Mouse (Mus musculus) forebrain, embryonic 16.5 days (tissue): ENCODE data around the gene Camk1d. TPM values are rescaled to one million over a fixed set of nuclear protein-coding genes. Genes with fewer than 3 reads are reported as not detected.

Experiments
- ATAC-seq: fragments of 200-750 bp; cut with Nextera tagmentation; 2 replicates; pipeline ENCODE4 v1.8.0; 2017; ENCODE audit warnings: mild to moderate bottlenecking, moderate library complexity
- H3K27ac ChIP-seq: fragments of 300-500 bp; sonication (generic); 2 replicates; pipeline ENCODE4 v1.5.1; 2014; ENCODE audit warnings: low read length, control low read depth
- H3K27me3 ChIP-seq: fragments of 300-500 bp; sonication (generic); replicated peaks from 2 replicates; pipeline ENCODE4 v1.6.1; 2014; ENCODE audit warnings: low read length; ENCODE audit not compliant: control insufficient read depth, insufficient read depth
- H3K36me3 ChIP-seq: fragments of 300-500 bp; sonication (generic); 2 replicates; pipeline ENCODE4 v1.6.1; 2014; ENCODE audit not compliant: control insufficient read depth, insufficient read depth
- H3K4me1 ChIP-seq: fragments of 300-500 bp; sonication (generic); replicated peaks from 2 replicates; pipeline ENCODE4 v1.6.1; 2014; ENCODE audit warnings: low read length; ENCODE audit not compliant: control insufficient read depth, insufficient read depth
- H3K4me2 ChIP-seq: fragments of 300-500 bp; sonication (generic); 2 replicates; pipeline ENCODE4 v1.6.1; 2014; ENCODE audit warnings: mild to moderate bottlenecking, low read length, control low read depth
- H3K4me3 ChIP-seq: fragments of 300-500 bp; sonication (generic); replicated peaks from 2 replicates; pipeline ENCODE4 v1.5.1; 2014; ENCODE audit warnings: mild to moderate bottlenecking, low read length, control low read depth
- H3K9ac ChIP-seq: fragments of 300-500 bp; sonication (generic); replicated peaks from 2 replicates; pipeline ENCODE4 v1.6.1; 2014; ENCODE audit warnings: low read depth, low read length, control low read depth
- H3K9me3 ChIP-seq: fragments of 300-500 bp; sonication (generic); 2 replicates; pipeline ENCODE4 v1.6.1; 2016; ENCODE audit warnings: low read length; ENCODE audit not compliant: control insufficient read depth
- WGBS: fragments of 180-500 bp; shearing (Covaris S2); extraction: QIAGEN DNeasy Blood & Tissue Kit; methylation state at CpG from one replicate; pipeline ENCODE4 v1.1.7; 2014; 5-methylcytosine and 5-hydroxymethylcytosine counted together
- polyA plus RNA-seq: library from polyadenylated mRNA; unstranded; fragments of >200 nt; fragmentation: Nextera tagmentation; extraction: Ambion mirVana; gene quantifications from 2 replicates; pipeline ENCODE4 v1.2.1, GENCODE M21; 2015

Gene Camk1d
- polyA plus RNA-seq, 1 experiment from 2014 or later = 10.6 TPM

- 74% methylated on average over 3 of the region's 3 CpGs for WGBS
- Histone ChIP-seq H3K27me3 (no peaks in the 10 kb centered on the region), H3K36me3 (no peaks in the 10 kb centered on the region), H3K4me2 (no peak overlapping the region), H3K9ac (no peak overlapping the region), H3K9me3 (no peaks in the 10 kb centered on the region), H3K27ac (no peak overlapping the region), H3K4me1 (no peaks in the 10 kb centered on the region), H3K4me3 (no peak overlapping the region)
- no peak for ATAC-seq
These were observed 56.3 kb downstream of the Camk1d start for GRCm38 (mm10) chr2:5658000-5658399.

- Histone ChIP-seq H3K27me3 (no peaks in the 10 kb centered on the region), H3K4me1 (peaks cover 2% of the 10 kb centered on the region; the same call in 1 of the 2 replicates), H3K4me2 (no peak overlapping the region), H3K9ac (no peak overlapping the region), H3K36me3 (no peaks in the 10 kb centered on the region), H3K4me3 (no peak overlapping the region), H3K27ac (no peak overlapping the region), H3K9me3 (no peaks in the 10 kb centered on the region)
- ATAC-seq = no peak
- 78% methylated on average over 3 of the region's 3 CpGs for WGBS
These were observed 58.0 kb downstream of the Camk1d start for GRCm38 (mm10) chr2:5656326-5656725.

- H3K4me3 ChIP-seq = no peak overlapping the region
- H3K36me3 ChIP-seq = no peaks in the 10 kb centered on the region
- H3K27ac ChIP-seq = no peak overlapping the region
- H3K9ac ChIP-seq = no peak overlapping the region
- WGBS = 79% methylated on average over 6 of the region's 6 CpGs
- no peaks in the 10 kb centered on the region for H3K27me3 ChIP-seq
- no peak for ATAC-seq
- H3K9me3 ChIP-seq = no peaks in the 10 kb centered on the region
- no peak overlapping the region for H3K4me2 ChIP-seq
- H3K4me1 ChIP-seq = peaks cover 2% of the 10 kb centered on the region; the same call in 1 of the 2 replicates
These were observed 62.2 kb downstream of the Camk1d start for GRCm38 (mm10) chr2:5652071-5652470.

DNA sequence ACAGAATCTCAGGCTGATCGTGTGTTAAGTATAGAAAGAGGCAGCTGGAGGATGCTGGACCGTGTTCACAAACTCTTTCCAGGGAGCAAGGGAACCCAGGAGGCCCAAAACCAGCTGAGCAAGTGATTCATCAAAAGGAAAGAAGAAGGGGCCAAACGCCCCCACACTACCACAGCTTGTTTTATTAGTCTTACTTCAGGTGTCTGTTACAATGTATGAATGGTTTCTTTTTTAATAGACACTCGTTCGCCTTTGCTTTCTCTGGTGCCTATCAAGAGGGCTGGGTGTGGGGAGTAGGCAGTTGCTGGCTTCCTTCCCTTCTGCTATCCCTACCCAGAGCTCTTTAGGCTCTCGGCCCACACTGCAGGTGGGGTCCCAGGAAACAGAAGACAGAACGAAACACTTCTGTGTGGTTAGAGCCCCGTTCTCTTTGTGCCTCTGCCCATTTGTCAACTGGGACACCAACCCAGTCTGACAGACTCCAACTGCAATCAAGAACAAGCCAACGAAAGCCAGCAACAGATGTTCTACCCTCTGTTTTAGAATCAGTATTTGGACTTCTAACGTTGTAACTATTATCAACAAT lies 62.9 kb downstream of the Camk1d start:
- H3K4me2 ChIP-seq = no peak overlapping the region
- H3K27ac ChIP-seq = no peak overlapping the region
- ATAC-seq = no peak
- no peaks in the 10 kb centered on the region for H3K36me3 ChIP-seq
- H3K9me3 ChIP-seq = no peaks in the 10 kb centered on the region
- H3K27me3 ChIP-seq = no peaks in the 10 kb centered on the region
- peaks cover 2% of the 10 kb centered on the region; the same call in 1 of the 2 replicates for H3K4me1 ChIP-seq
- H3K4me3 ChIP-seq = no peak overlapping the region
- H3K9ac ChIP-seq = no peak overlapping the region
- WGBS = 76% methylated on average over 10 of the region's 10 CpGs

DNA sequence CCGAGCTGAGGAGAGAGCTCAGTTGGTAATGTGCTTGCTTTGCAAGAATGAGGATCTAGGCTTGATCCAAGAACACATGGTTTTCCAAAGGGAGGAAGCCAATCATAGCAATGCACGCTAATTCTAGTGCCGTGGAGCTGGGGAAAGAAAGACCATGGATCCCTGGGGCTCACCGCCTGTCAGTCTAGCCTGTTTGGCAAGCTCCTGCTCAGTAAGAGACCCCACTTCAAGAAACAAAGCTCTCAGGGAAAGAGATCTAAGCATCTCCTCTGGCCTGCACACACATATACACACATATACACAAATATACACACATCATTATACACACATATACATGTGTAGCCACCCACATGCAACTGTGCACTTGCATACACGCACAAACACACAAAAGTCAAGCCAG lies 65.1 kb downstream of the Camk1d start:
- 78% methylated on average over 5 of the region's 5 CpGs for WGBS

DNA sequence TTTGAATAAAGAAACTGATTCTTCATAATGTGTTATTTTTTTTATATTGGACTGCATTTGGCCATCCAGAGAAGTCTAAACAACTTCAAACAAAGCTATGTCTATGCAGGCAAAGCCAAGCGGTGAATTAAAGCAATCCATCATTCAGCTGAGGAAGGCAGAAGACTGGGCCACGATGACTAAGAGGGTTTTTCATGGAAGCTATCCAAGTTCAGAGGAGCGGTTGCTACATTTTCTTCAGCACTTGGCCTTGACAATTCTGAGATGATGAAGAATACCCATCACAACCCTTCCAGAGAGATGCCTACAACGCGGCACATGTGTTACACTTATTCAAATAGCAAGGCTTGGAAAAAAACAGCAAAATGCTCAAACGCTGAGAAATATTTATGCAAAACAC lies 65.6 kb downstream of the Camk1d start:
- peaks cover 2% of the 10 kb centered on the region; the same call in 1 of the 2 replicates for H3K4me1 ChIP-seq
- 72% methylated on average over 6 of the region's 6 CpGs for WGBS
- H3K27me3 ChIP-seq = no peaks in the 10 kb centered on the region
- no peak for ATAC-seq
- H3K4me2 ChIP-seq = no peak overlapping the region
- no peak overlapping the region for H3K27ac ChIP-seq
- no peaks in the 10 kb centered on the region for H3K9me3 ChIP-seq
- H3K4me3 ChIP-seq = no peak overlapping the region
- H3K9ac ChIP-seq = no peak overlapping the region
- H3K36me3 ChIP-seq = no peaks in the 10 kb centered on the region

More for the DNA sequence above, 65.1 kb downstream of the Camk1d start:
- no peaks in the 10 kb centered on the region for H3K36me3 ChIP-seq
- H3K4me2 ChIP-seq = no peak overlapping the region
- no peaks in the 10 kb centered on the region for H3K27me3 ChIP-seq
- no peaks in the 10 kb centered on the region for H3K9me3 ChIP-seq
- ATAC-seq = no peak
- no peak overlapping the region for H3K4me3 ChIP-seq
- H3K4me1 ChIP-seq = peaks cover 2% of the 10 kb centered on the region; the same call in 1 of the 2 replicates
- H3K9ac ChIP-seq = no peak overlapping the region
- no peak overlapping the region for H3K27ac ChIP-seq

DNA sequence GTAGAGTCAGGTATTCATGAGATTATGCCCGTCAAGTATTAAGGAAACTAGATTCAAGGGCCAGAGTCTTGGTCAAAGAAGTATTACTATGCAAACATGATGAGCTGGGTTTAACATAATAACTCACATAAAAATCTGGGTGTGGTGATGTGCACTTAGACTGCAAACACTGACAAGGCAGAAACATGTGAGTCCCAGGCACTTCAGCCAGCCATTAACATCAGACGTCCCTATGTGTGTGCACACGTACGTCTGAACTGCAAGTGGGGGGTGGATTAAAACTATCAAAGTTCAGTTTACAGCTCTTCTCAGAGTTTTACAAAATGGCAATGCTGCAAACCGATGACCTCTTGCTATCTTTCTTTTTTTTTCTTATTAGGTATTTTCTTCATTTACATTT lies 68.0 kb downstream of the Camk1d start:
- WGBS = 87% methylated on average over 5 of the region's 5 CpGs

GRCm38 (mm10) chr2:5645584-5645983 lies 68.7 kb downstream of the Camk1d start:
- Histone ChIP-seq H3K9me3 (no peaks in the 10 kb centered on the region), H3K36me3 (no peaks in the 10 kb centered on the region), H3K9ac (no peak overlapping the region), H3K4me3 (no peak overlapping the region), H3K4me2 (no peak overlapping the region), H3K27ac (no peak overlapping the region), H3K4me1 (no peaks in the 10 kb centered on the region; the same call in 1 of the 2 replicates), H3K27me3 (no peaks in the 10 kb centered on the region)
- 74% methylated on average over 2 of the region's 2 CpGs for WGBS
- ATAC-seq = no peak

More for the DNA sequence above, 68.0 kb downstream of the Camk1d start:
- Histone ChIP-seq H3K9ac (no peak overlapping the region), H3K27ac (no peak overlapping the region), H3K9me3 (no peaks in the 10 kb centered on the region), H3K4me2 (no peak overlapping the region), H3K36me3 (no peaks in the 10 kb centered on the region), H3K4me1 (no peaks in the 10 kb centered on the region; the same call in 1 of the 2 replicates), H3K27me3 (no peaks in the 10 kb centered on the region), H3K4me3 (no peak overlapping the region)
- no peak for ATAC-seq

GRCm38 (mm10) chr2:5643937-5644336 lies 70.4 kb downstream of the Camk1d start:
- WGBS = 63% methylated on average over 3 of the region's 3 CpGs

GRCm38 (mm10) chr2:5643226-5643625 lies 71.1 kb downstream of the Camk1d start:
- 77% methylated on average over 7 of the region's 7 CpGs for WGBS
- Histone ChIP-seq H3K9ac (no peak overlapping the region), H3K4me1 (no peaks in the 10 kb centered on the region; the same call in 1 of the 2 replicates), H3K36me3 (no peaks in the 10 kb centered on the region), H3K4me2 (no peak overlapping the region), H3K27me3 (no peaks in the 10 kb centered on the region), H3K4me3 (no peak overlapping the region), H3K27ac (no peak overlapping the region), H3K9me3 (no peaks in the 10 kb centered on the region)
- ATAC-seq = no peak

More at GRCm38 (mm10) chr2:5643937-5644336, 70.4 kb downstream of the Camk1d start:
- Histone ChIP-seq H3K9me3 (no peaks in the 10 kb centered on the region), H3K9ac (no peak overlapping the region), H3K4me2 (no peak overlapping the region), H3K27me3 (no peaks in the 10 kb centered on the region), H3K36me3 (no peaks in the 10 kb centered on the region), H3K4me3 (no peak overlapping the region), H3K27ac (no peak overlapping the region), H3K4me1 (no peaks in the 10 kb centered on the region; the same call in 1 of the 2 replicates)
- no peak for ATAC-seq
